Mouse (Mus musculus): ENCODE results near the gene Tubb4b. TPM values are rescaled to one million over a fixed set of nuclear protein-coding genes. Genes with fewer than 3 reads are reported as not detected.

The Tubb4b gene
- polyA plus RNA-seq, 1 experiment, result 193 TPM

DNA sequence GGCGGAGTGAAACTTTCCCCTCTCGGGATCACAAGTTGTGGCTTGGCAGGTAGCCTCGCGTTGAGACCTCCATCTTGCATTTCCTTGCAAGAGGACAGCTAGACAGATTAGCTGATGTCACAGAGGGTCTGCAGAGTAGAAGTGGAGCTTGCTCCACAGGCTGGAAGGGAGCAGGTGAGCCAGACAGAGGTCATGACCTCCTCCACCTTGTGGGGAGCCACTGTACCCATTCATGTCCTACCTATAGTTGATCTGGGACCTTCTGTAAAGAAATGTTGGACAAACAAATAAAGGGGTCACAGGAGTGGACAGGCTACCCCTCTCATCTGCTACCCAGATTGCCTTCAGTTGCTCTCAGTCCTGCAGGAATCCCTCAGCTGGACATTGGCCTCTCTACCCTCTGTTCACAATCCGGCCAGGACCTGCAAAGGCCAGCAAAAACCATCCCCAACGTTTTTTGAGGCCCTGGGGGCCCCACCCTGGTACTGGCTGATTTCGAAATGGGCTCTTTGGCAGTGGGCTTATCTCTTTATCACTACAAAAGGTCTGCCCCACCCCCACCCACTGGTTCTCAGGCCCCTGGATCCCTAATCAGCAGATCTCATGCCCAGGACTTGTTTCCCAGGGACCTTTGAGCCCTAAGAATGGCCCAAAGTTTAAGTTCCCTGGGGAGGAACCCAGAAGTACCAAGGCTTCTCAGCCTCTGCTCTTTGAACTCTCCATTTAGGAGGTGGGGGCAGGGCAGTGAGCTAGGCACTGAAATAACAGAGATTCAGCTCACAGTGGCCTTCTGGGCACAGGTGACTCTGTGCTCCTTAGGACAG, 49.4 kb downstream of the Tubb4b start:
- 69% methylated on average over 7 of the region's 7 CpGs for WGBS
- Histone ChIP-seq H3K4me3 (ENCODE audit: insufficient read depth, low read depth, low read length) (no peak overlapping the region), H3K4me1 (ENCODE audit: control insufficient read depth, insufficient read depth, low read length) (peaks cover 26% of the 10 kb centered on the region; the same call in 1 of the 2 replicates), H3K27ac (ENCODE audit: insufficient read depth, low read depth, low read length) (no peak overlapping the region)
- TF ChIP-seq CTCF (IDR thresholded peaks at IDR 0.05; ENCODE audit: insufficient read depth, low read depth, low read length), result no peak
- TF ChIP-seq POLR2A (IDR thresholded peaks at IDR 0.05; ENCODE audit: insufficient read depth, low read depth, low read length), result no peak

GRCm38 (mm10) chr2:25173821-25174220, 50.7 kb downstream of the Tubb4b start:
- H3K4me3 ChIP-seq (ENCODE audit: insufficient read depth, low read depth, low read length), result no peak overlapping the region
- TF ChIP-seq CTCF (IDR thresholded peaks at IDR 0.05; ENCODE audit: insufficient read depth, low read depth, low read length) (no peak), POLR2A (IDR thresholded peaks at IDR 0.05; ENCODE audit: insufficient read depth, low read depth, low read length) (no peak)
- no peak overlapping the region for H3K27ac ChIP-seq (ENCODE audit: insufficient read depth, low read depth, low read length)
- peaks cover 23% of the 10 kb centered on the region; the same call in 1 of the 2 replicates for H3K4me1 ChIP-seq (ENCODE audit: control insufficient read depth, insufficient read depth, low read length)
- WGBS, result 97% methylated on average over 4 of the region's 4 CpGs

DNA sequence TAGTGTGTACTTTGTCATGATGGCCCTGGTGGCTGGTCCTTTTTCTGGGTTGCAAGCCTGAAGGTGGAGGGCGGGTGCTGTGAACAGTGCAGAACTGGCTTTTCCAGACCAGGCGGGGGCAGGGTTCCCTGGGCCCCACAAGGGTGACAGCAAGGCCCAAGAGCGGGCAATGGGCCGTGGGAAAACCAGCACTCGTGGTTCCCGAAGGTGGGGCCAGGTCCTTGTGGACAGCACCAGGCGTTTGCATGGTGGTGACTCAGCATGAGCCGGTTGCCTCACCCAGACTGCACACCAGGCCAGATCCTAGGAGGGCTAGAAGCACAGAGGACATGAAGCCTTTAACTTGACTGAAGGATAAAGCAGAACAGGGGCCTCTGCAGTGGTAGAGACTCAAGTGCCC, 51.9 kb downstream of the Tubb4b start:
- 74% methylated on average over 8 of the region's 8 CpGs for WGBS
- Histone ChIP-seq H3K4me3 (ENCODE audit: insufficient read depth, low read depth, low read length) (no peak overlapping the region), H3K4me1 (ENCODE audit: control insufficient read depth, insufficient read depth, low read length) (peaks cover 21% of the 10 kb centered on the region), H3K27ac (ENCODE audit: insufficient read depth, low read depth, low read length) (no peak overlapping the region)
- TF ChIP-seq CTCF (IDR thresholded peaks at IDR 0.05; ENCODE audit: insufficient read depth, low read depth, low read length) (no peak), POLR2A (IDR thresholded peaks at IDR 0.05; ENCODE audit: insufficient read depth, low read depth, low read length) (no peak)

Other genes starting within 250 kb of the Tubb4b start
- gene Mrpl41, start 249.6 kb downstream of the Tubb4b start, polyA plus RNA-seq (2012; ENCODE audit: insufficient read depth, insufficient read length, low replicate concordance, missing spikeins), result not detected in 2 replicates
- gene Pnpla7, start 248.7 kb downstream of the Tubb4b start, polyA plus RNA-seq (2012; ENCODE audit: insufficient read depth, insufficient read length, low replicate concordance, missing spikeins), result not detected in 2 replicates
- not detected in 2 replicates for gene Nsmf, start 170.3 kb downstream of the Tubb4b start, polyA plus RNA-seq (2012; ENCODE audit: insufficient read depth, insufficient read length, low replicate concordance, missing spikeins)
- not detected in 2 replicates for gene Entpd8, start 144.4 kb downstream of the Tubb4b start, polyA plus RNA-seq (2012; ENCODE audit: insufficient read depth, insufficient read length, low replicate concordance, missing spikeins)
- not detected in 2 replicates for gene Noxa1, start 129.6 kb downstream of the Tubb4b start, polyA plus RNA-seq (2012; ENCODE audit: insufficient read depth, insufficient read length, low replicate concordance, missing spikeins)
- not detected in 2 replicates for gene Nrarp, start 43.9 kb downstream of the Tubb4b start, polyA plus RNA-seq (2012; ENCODE audit: insufficient read depth, insufficient read length, low replicate concordance, missing spikeins)
- not detected in 2 replicates for gene Tor4a, start 27.8 kb downstream of the Tubb4b start, polyA plus RNA-seq (2012; ENCODE audit: insufficient read depth, insufficient read length, low replicate concordance, missing spikeins)
- not detected in 2 replicates for gene Nelfb, start 13.2 kb downstream of the Tubb4b start, polyA plus RNA-seq (2012; ENCODE audit: insufficient read depth, insufficient read length, low replicate concordance, missing spikeins)
- gene Stpg3, start 10.1 kb downstream of the Tubb4b start, polyA plus RNA-seq (2012; ENCODE audit: insufficient read depth, insufficient read length, low replicate concordance, missing spikeins), result not detected in 2 replicates
- gene Fam166a, start 6.0 kb downstream of the Tubb4b start, polyA plus RNA-seq (2012; ENCODE audit: insufficient read depth, insufficient read length, low replicate concordance, missing spikeins), result not detected in 2 replicates
- not detected in 2 replicates for gene Slc34a3, start 9.7 kb upstream of the Tubb4b start, polyA plus RNA-seq (2012; ENCODE audit: insufficient read depth, insufficient read length, low replicate concordance, missing spikeins)
- not detected in 2 replicates for gene Rnf224, start 12.1 kb upstream of the Tubb4b start, polyA plus RNA-seq (2012; ENCODE audit: insufficient read depth, insufficient read length, low replicate concordance, missing spikeins)
- gene Rnf208, start 17.6 kb upstream of the Tubb4b start, polyA plus RNA-seq (2012; ENCODE audit: insufficient read depth, insufficient read length, low replicate concordance, missing spikeins), result not detected in 2 replicates
- not detected in 2 replicates for gene Cysrt1, start 17.8 kb upstream of the Tubb4b start, polyA plus RNA-seq (2012; ENCODE audit: insufficient read depth, insufficient read length, low replicate concordance, missing spikeins)
- gene AL732309.1, start 22.2 kb upstream of the Tubb4b start, polyA plus RNA-seq (2012; ENCODE audit: insufficient read depth, insufficient read length, low replicate concordance, missing spikeins), result not detected in 2 replicates
- gene Tmem203, start 30.7 kb upstream of the Tubb4b start, polyA plus RNA-seq (2012; ENCODE audit: insufficient read depth, insufficient read length, low replicate concordance, missing spikeins), result not detected in 2 replicates
- not detected in 2 replicates for gene Tprn, start 37.9 kb upstream of the Tubb4b start, polyA plus RNA-seq (2012; ENCODE audit: insufficient read depth, insufficient read length, low replicate concordance, missing spikeins)
- not detected in 2 replicates for gene Ssna1, start 47.7 kb upstream of the Tubb4b start, polyA plus RNA-seq (2012; ENCODE audit: insufficient read depth, insufficient read length, low replicate concordance, missing spikeins)
- not detected in 2 replicates for gene Anapc2, start 47.8 kb upstream of the Tubb4b start, polyA plus RNA-seq (2012; ENCODE audit: insufficient read depth, insufficient read length, low replicate concordance, missing spikeins)
- not detected in 2 replicates for gene Tmem210, start 63.4 kb upstream of the Tubb4b start, polyA plus RNA-seq (2012; ENCODE audit: insufficient read depth, insufficient read length, low replicate concordance, missing spikeins)
- gene Lrrc26, start 65.2 kb upstream of the Tubb4b start, polyA plus RNA-seq (2012; ENCODE audit: insufficient read depth, insufficient read length, low replicate concordance, missing spikeins), result not detected in 2 replicates
- gene Grin1, start 94.5 kb upstream of the Tubb4b start, polyA plus RNA-seq (2012; ENCODE audit: insufficient read depth, insufficient read length, low replicate concordance, missing spikeins), result 199 and 286 TPM in 2 replicates
- gene Man1b1, start 107.6 kb upstream of the Tubb4b start, polyA plus RNA-seq (2012; ENCODE audit: insufficient read depth, insufficient read length, low replicate concordance, missing spikeins), result not detected in 2 replicates
- not detected in 2 replicates for gene Dpp7, start 131.7 kb upstream of the Tubb4b start, polyA plus RNA-seq (2012; ENCODE audit: insufficient read depth, insufficient read length, low replicate concordance, missing spikeins)
- gene Uap1l1, start 141.0 kb upstream of the Tubb4b start, polyA plus RNA-seq (2012; ENCODE audit: insufficient read depth, insufficient read length, low replicate concordance, missing spikeins), result not detected in 2 replicates
- not detected in 2 replicates for gene Sapcd2, start 147.6 kb upstream of the Tubb4b start, polyA plus RNA-seq (2012; ENCODE audit: insufficient read depth, insufficient read length, low replicate concordance, missing spikeins)
- not detected in 2 replicates for gene Entpd2, start 171.2 kb upstream of the Tubb4b start, polyA plus RNA-seq (2012; ENCODE audit: insufficient read depth, insufficient read length, low replicate concordance, missing spikeins)
- not detected in 2 replicates for gene Npdc1, start 174.6 kb upstream of the Tubb4b start, polyA plus RNA-seq (2012; ENCODE audit: insufficient read depth, insufficient read length, low replicate concordance, missing spikeins)
- gene Fut7, start 198.6 kb upstream of the Tubb4b start, polyA plus RNA-seq (2012; ENCODE audit: insufficient read depth, insufficient read length, low replicate concordance, missing spikeins), result not detected in 2 replicates
- gene Abca2, start 204.0 kb upstream of the Tubb4b start, polyA plus RNA-seq (2012; ENCODE audit: insufficient read depth, insufficient read length, low replicate concordance, missing spikeins), result not detected in 2 replicates
- gene Clic3, start 232.1 kb upstream of the Tubb4b start, polyA plus RNA-seq (2012; ENCODE audit: insufficient read depth, insufficient read length, low replicate concordance, missing spikeins), result not detected in 2 replicates
- gene Paxx, start 236.4 kb upstream of the Tubb4b start, polyA plus RNA-seq (2012; ENCODE audit: insufficient read depth, insufficient read length, low replicate concordance, missing spikeins), result not detected in 2 replicates
- gene Ptgds, start 245.3 kb upstream of the Tubb4b start, polyA plus RNA-seq (2012; ENCODE audit: insufficient read depth, insufficient read length, low replicate concordance, missing spikeins), result 758 and 1,988 TPM in 2 replicates

Data from olfactory bulb, adult 2 months (tissue).